Mouse (Mus musculus): ENCODE results near the gene Ms4a6b. TPM values are rescaled to one million over a fixed set of nuclear protein-coding genes. Genes with fewer than 3 reads are reported as not detected.
A peak's percentile ranks its signal among the peaks of the same experiment; 100 is the strongest.
"Not testable (repeated sequence)": the region's sequence is repeated elsewhere in the genome, so short reads cannot be mapped to it uniquely, and the experiment has no call there.

The Ms4a6b gene
- polyA plus RNA-seq, 1 experiment, result 351 TPM

DNA sequence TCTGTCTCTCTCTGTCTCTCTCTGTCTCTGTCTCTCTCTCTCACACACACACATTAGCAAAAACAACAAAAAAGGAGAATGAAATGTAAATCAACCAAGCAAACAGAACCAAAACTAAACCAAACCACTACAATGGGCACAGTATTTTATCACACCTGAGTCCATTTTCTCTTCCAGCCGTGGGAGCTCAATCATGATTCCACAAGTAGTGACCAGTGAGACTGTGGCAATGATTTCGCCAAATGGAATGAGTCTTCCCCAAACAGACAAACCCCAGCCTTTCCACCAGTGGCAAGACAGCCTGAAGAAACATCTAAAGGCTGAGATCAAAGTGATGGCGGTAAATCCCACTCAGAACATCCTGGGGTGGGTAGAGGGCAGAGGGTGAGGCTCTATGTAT lies 3.8 kb downstream of the Ms4a6b start:
- peaks cover 44% of the 10 kb centered on the region for H3K4me1 ChIP-seq (ENCODE audit: control insufficient read depth, insufficient read depth, low read length)
- H3K4me3 ChIP-seq (ENCODE audit: insufficient read depth, low read length), result no peak overlapping the region
- TF ChIP-seq CTCF (IDR thresholded peaks at IDR 0.05; ENCODE audit: low read depth, low read length), result no peak
- TF ChIP-seq POLR2A (IDR thresholded peaks at IDR 0.05; ENCODE audit: borderline replicate concordance, low read depth, low read length), result no peak
- no peak overlapping the region for H3K27ac ChIP-seq (ENCODE audit: insufficient read depth, low read depth, low read length)

DNA sequence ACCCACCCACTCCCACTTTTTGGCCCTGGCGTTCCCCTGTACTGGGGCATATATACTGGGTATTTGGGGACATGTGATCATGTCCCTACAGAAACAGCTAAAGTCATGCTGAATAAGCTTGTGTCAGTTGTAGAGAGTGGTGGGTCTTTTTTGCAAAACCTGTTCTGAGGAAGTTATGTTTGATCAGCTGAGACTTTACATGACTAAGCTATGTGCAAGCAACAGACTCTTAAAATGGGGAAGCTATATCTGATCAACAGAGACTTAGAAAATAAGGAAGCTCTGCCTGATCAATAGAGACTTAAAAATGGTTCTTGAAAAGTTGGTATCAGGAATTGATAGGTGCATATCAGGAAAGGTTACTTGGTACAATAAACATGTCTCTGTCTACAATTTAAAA lies 17.1 kb downstream of the Ms4a6b start:
- H3K4me3 ChIP-seq (ENCODE audit: insufficient read depth, low read length), result no peak overlapping the region
- peak overlapping the region; percentile 30 for H3K27ac ChIP-seq (ENCODE audit: insufficient read depth, low read depth, low read length)
- H3K4me1 ChIP-seq (ENCODE audit: control insufficient read depth, insufficient read depth, low read length), result peaks cover 13% of the 10 kb centered on the region
- no peak for TF ChIP-seq CTCF (IDR thresholded peaks at IDR 0.05; ENCODE audit: low read depth, low read length)
- TF ChIP-seq POLR2A (IDR thresholded peaks at IDR 0.05; ENCODE audit: borderline replicate concordance, low read depth, low read length), result no peak

DNA sequence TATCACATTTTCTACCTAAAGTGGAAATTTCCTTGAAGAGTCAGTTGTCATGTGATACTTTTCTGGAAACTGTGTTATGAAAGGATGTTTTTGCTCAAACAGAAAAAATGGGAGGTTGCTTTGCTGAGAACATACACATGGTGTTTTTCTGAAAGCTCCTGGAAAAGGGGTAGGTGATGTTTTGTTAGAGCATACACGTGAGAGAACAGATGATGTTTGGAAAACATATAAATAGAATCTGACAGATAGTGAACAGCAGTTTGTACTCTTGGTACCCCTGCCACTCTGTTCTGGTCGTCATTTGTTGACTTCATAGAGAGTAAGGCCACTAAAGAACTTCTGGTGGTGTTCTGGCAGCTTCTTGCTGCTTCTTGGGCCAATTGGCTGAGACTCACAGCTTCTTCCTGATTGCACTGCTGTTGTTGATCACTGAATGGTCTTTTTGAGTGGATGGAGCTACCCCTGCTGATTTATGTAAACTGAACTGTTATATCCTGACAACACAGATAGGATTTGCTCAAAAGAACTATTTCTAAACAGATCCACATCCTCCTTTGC lies 17.7 kb downstream of the Ms4a6b start:
- no peak overlapping the region; the same call in 1 of the 2 replicates for H3K27ac ChIP-seq (ENCODE audit: insufficient read depth, low read depth, low read length)

GRCm38 (mm10) chr19:11536593-11536992 lies 20.3 kb downstream of the Ms4a6b start, which contains the start of gene Ms4a4d:
Ms4a4d (plus strand) TSS chr19:11536801.
- TF ChIP-seq POLR2A (IDR thresholded peaks at IDR 0.05; ENCODE audit: borderline replicate concordance, low read depth, low read length) (no peak), CTCF (IDR thresholded peaks at IDR 0.05; ENCODE audit: low read depth, low read length) (no peak)
- H3K4me1 ChIP-seq (ENCODE audit: control insufficient read depth, insufficient read depth, low read length), result peaks cover 16% of the 10 kb centered on the region
- no peak within 1 kb of the TSS for H3K4me3 ChIP-seq (ENCODE audit: insufficient read depth, low read length)
- H3K27ac ChIP-seq (ENCODE audit: insufficient read depth, low read depth, low read length), result no peak within 1 kb of the TSS

More for the DNA sequence above, 17.7 kb downstream of the Ms4a6b start:
- TF ChIP-seq POLR2A (IDR thresholded peaks at IDR 0.05; ENCODE audit: borderline replicate concordance, low read depth, low read length) (no peak), CTCF (IDR thresholded peaks at IDR 0.05; ENCODE audit: low read depth, low read length) (no peak)
- Histone ChIP-seq H3K4me1 (ENCODE audit: control insufficient read depth, insufficient read depth, low read length) (peaks cover 13% of the 10 kb centered on the region), H3K4me3 (ENCODE audit: insufficient read depth, low read length) (no peak overlapping the region)

DNA sequence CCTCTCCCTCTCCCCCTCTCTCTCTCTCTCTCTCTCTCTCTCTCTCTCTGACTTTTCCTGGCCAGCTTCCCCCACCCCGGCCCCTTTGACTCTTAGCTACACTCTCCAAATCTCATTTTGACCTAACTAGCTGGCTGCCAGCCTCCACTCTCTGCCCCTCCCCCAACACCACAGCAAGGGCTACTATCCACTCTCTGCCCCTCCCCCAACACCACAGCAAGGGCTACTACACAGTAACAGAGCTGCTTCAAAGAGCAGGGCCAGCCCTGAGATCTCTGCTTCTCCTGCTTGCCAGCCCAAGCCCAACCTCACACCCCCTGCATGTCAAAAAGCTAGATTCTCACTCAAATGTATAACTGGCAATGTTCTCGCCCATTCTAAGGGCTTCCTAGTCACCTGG lies 21.0 kb downstream of the Ms4a6b start:
- Histone ChIP-seq H3K4me3 (ENCODE audit: insufficient read depth, low read length) (no peak overlapping the region), H3K4me1 (ENCODE audit: control insufficient read depth, insufficient read depth, low read length) (peaks cover 16% of the 10 kb centered on the region), H3K27ac (ENCODE audit: insufficient read depth, low read depth, low read length) (no peak overlapping the region)
- no peak for TF ChIP-seq POLR2A (IDR thresholded peaks at IDR 0.05; ENCODE audit: borderline replicate concordance, low read depth, low read length)

DNA sequence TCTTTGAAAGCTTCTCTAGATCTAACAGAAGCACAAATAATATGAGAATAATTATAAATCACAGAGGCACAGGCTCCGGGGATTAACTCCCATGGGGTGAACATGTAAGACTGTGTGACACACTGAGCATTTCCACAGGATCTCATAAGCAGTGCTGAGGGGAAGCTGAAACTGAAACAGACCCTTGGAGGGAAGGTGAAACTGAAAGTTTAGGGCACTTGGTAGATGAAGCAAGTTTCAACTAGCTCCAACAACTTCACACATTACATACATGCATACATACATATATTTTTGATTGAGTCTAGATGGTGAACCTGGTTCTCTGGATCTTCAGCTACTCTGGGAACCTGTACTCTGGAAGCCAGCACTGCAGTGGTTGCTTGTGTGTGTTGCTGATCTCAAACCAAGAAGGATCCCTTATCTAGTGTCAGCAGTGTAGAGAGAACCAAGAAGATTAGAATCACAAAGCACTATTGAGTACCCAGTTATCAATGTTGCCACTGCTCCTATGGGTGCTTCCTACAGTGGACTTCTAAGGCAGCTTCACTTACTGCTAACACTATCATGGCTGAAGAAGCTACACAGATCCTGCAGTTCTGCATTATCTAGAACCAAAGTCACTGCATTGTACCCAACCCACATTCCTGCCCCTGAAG lies 24.0 kb downstream of the Ms4a6b start:
- not testable (repeated sequence) for H3K4me3 ChIP-seq (ENCODE audit: insufficient read depth, low read length); H3K4me1 ChIP-seq (ENCODE audit: control insufficient read depth, insufficient read depth, low read length)
- H3K27ac ChIP-seq (ENCODE audit: insufficient read depth, low read depth, low read length), result peak overlapping the region; percentile 16

GRCm38 (mm10) chr19:11544383-11544782 lies 28.1 kb downstream of the Ms4a6b start:
- H3K27ac ChIP-seq (ENCODE audit: insufficient read depth, low read depth, low read length), result not testable (repeated sequence)

DNA sequence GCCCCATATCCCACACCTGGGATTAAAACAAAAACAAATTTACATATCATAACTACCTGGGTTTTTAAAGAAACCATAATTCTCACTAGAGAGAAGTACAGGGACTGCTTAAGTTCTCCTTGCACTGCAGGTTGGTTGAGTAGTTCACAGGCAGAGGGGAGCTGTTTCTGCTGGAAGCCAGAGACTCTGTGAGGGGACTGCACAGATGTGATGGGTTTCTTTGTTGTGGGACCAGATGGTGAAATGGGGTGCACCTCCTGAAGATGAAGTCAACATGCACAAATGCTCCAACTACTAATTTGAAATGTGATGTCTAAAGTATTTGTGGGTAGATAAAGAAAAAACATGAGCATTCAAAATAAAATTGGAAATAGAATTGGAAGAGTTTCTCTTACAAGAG lies 31.6 kb downstream of the Ms4a6b start:
- Histone ChIP-seq H3K27ac (ENCODE audit: insufficient read depth, low read depth, low read length) (no peak overlapping the region), H3K4me3 (ENCODE audit: insufficient read depth, low read length) (no peak overlapping the region)

More at GRCm38 (mm10) chr19:11544383-11544782, 28.1 kb downstream of the Ms4a6b start:
- not testable (repeated sequence) for H3K4me3 ChIP-seq (ENCODE audit: insufficient read depth, low read length); H3K4me1 ChIP-seq (ENCODE audit: control insufficient read depth, insufficient read depth, low read length)

GRCm38 (mm10) chr19:11554726-11555125 lies 38.4 kb downstream of the Ms4a6b start:
- no peak for TF ChIP-seq CTCF (IDR thresholded peaks at IDR 0.05; ENCODE audit: low read depth, low read length)
- no peak overlapping the region for H3K4me3 ChIP-seq (ENCODE audit: insufficient read depth, low read length)
- H3K4me1 ChIP-seq (ENCODE audit: control insufficient read depth, insufficient read depth, low read length), result peaks cover 9% of the 10 kb centered on the region; the same call in 1 of the 2 replicates
- no peak overlapping the region for H3K27ac ChIP-seq (ENCODE audit: insufficient read depth, low read depth, low read length)

More for the DNA sequence above, 31.6 kb downstream of the Ms4a6b start:
- TF ChIP-seq CTCF (IDR thresholded peaks at IDR 0.05; ENCODE audit: low read depth, low read length) (no peak), POLR2A (IDR thresholded peaks at IDR 0.05; ENCODE audit: borderline replicate concordance, low read depth, low read length) (no peak)
- no peaks in the 10 kb centered on the region for H3K4me1 ChIP-seq (ENCODE audit: control insufficient read depth, insufficient read depth, low read length)

DNA sequence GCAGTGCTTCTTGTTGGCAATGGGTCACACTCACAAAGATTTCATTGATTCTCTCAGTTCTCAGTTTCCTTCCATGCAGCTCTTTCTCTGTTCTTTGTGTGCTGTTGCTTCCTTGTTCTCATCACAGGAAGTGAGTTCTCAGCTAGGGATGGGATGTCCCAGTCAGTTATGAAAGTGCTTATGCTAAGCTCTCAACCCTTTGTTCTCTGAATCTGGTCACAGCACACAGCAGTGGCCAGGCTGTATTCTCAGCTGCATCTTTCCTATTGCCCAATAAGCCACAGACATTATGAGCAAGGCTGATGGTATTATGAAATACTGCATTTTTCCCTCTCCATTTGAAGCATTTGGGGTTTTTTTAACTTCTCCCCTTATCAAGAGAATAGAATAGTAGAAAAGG lies 43.2 kb downstream of the Ms4a6b start:
- H3K4me3 ChIP-seq (ENCODE audit: insufficient read depth, low read length), result not testable (repeated sequence)
- Histone ChIP-seq H3K4me1 (ENCODE audit: control insufficient read depth, insufficient read depth, low read length) (peaks cover 11% of the 10 kb centered on the region), H3K27ac (ENCODE audit: insufficient read depth, low read depth, low read length) (peak overlapping the region; percentile 69)

- Histone ChIP-seq H3K27ac (ENCODE audit: insufficient read depth, low read depth, low read length) (no peak overlapping the region), H3K4me3 (ENCODE audit: insufficient read depth, low read length) (no peak overlapping the region), H3K4me1 (ENCODE audit: control insufficient read depth, insufficient read depth, low read length) (no peaks in the 10 kb centered on the region)
- TF ChIP-seq CTCF (IDR thresholded peaks at IDR 0.05; ENCODE audit: low read depth, low read length) (no peak), POLR2A (IDR thresholded peaks at IDR 0.05; ENCODE audit: borderline replicate concordance, low read depth, low read length) (no peak)
Observed at GRCm38 (mm10) chr19:11574965-11575364, 58.7 kb downstream of the Ms4a6b start.

Other genes with a start within 250 kb of the Ms4a6b start
- not detected in 2 replicates for gene Ms4a5, start 232.6 kb upstream of the Ms4a6b start, polyA plus RNA-seq (2012; ENCODE audit: insufficient read depth, insufficient read length, missing spikeins)
- gene Ms4a14, start 202.1 kb upstream of the Ms4a6b start, polyA plus RNA-seq (2012; ENCODE audit: insufficient read depth, insufficient read length, missing spikeins), result 136 and 161 TPM in 2 replicates
- gene Ms4a7, start 180.4 kb upstream of the Ms4a6b start, polyA plus RNA-seq (2012; ENCODE audit: insufficient read depth, insufficient read length, missing spikeins), result 2,313 and 2,384 TPM in 2 replicates
- gene Ms4a4a, start 141.0 kb upstream of the Ms4a6b start, polyA plus RNA-seq (2012; ENCODE audit: insufficient read depth, insufficient read length, missing spikeins), result 434 TPM in 2 replicates
- 49.2 and 54.0 TPM in 2 replicates for gene Ms4a4c, start 111.7 kb upstream of the Ms4a6b start, polyA plus RNA-seq (2012; ENCODE audit: insufficient read depth, insufficient read length, missing spikeins)
- 5.6 and 8.4 TPM in 2 replicates for gene Ms4a4b, start 73.0 kb upstream of the Ms4a6b start, polyA plus RNA-seq (2012; ENCODE audit: insufficient read depth, insufficient read length, missing spikeins)
- gene Ms4a6c, start 47.1 kb upstream of the Ms4a6b start, polyA plus RNA-seq (2012; ENCODE audit: insufficient read depth, insufficient read length, missing spikeins), result 610 and 628 TPM in 2 replicates
- 13.4 and 15.4 TPM in 2 replicates for gene Gm8369, start 30.6 kb upstream of the Ms4a6b start, polyA plus RNA-seq (2012; ENCODE audit: insufficient read depth, insufficient read length, missing spikeins)
- gene Ms4a4d, start 20.3 kb downstream of the Ms4a6b start, polyA plus RNA-seq (2012; ENCODE audit: insufficient read depth, insufficient read length, missing spikeins), result not detected in 2 replicates
- gene Ms4a6d, start 88.3 kb downstream of the Ms4a6b start, polyA plus RNA-seq (2012; ENCODE audit: insufficient read depth, insufficient read length, missing spikeins), result 323 and 344 TPM in 2 replicates
- not detected in 2 replicates for gene Ms4a2, start 107.2 kb downstream of the Ms4a6b start, polyA plus RNA-seq (2012; ENCODE audit: insufficient read depth, insufficient read length, missing spikeins)
- not detected in 2 replicates for gene Ms4a3, start 124.3 kb downstream of the Ms4a6b start, polyA plus RNA-seq (2012; ENCODE audit: insufficient read depth, insufficient read length, missing spikeins)
- not detected in 2 replicates for gene Oosp2, start 144.0 kb downstream of the Ms4a6b start, polyA plus RNA-seq (2012; ENCODE audit: insufficient read depth, insufficient read length, missing spikeins)
- gene Oosp1, start 174.6 kb downstream of the Ms4a6b start, polyA plus RNA-seq (2012; ENCODE audit: insufficient read depth, insufficient read length, missing spikeins), result not detected in 2 replicates
- gene Oosp3, start 180.5 kb downstream of the Ms4a6b start, polyA plus RNA-seq (2012; ENCODE audit: insufficient read depth, insufficient read length, missing spikeins), result not detected in 2 replicates
- not detected in 2 replicates for gene Gif, start 231.0 kb downstream of the Ms4a6b start, polyA plus RNA-seq (2012; ENCODE audit: insufficient read depth, insufficient read length, missing spikeins)